Mouse (Mus musculus) kidney, embryonic 14.5 days (tissue): ENCODE results near the gene Txndc8. TPM values are rescaled to one million over a fixed set of nuclear protein-coding genes. Genes with fewer than 3 reads are reported as not detected.

Experiments
- ATAC-seq: fragments of 200-750 bp; cut with Nextera tagmentation; 2 replicates; pipeline ENCODE4 v1.8.0; 2017; ENCODE audit warnings: moderate number of reproducible peaks, mild to moderate bottlenecking, moderate TSS enrichment, moderate library complexity; ENCODE audit not compliant: low FRiP score, low TSS enrichment
- H3K27ac ChIP-seq: fragments of 300-500 bp; sonication (generic); 2 replicates; pipeline ENCODE4 v1.5.1; 2014; ENCODE audit warnings: low read depth, mild to moderate bottlenecking, low read length, moderate library complexity, mixed read lengths
- H3K27me3 ChIP-seq: fragments of 300-500 bp; sonication (generic); 2 replicates; pipeline ENCODE4 v1.6.1; 2014; ENCODE audit warnings: mild to moderate bottlenecking, low read length; ENCODE audit not compliant: control insufficient read depth, insufficient read depth
- H3K36me3 ChIP-seq: fragments of 300-500 bp; sonication (generic); 2 replicates; pipeline ENCODE4 v1.6.1; 2014; ENCODE audit warnings: low read length, mixed read lengths; ENCODE audit not compliant: control insufficient read depth, insufficient read depth
- H3K4me1 ChIP-seq: fragments of 300-500 bp; sonication (generic); 2 replicates; pipeline ENCODE4 v1.6.1; 2014; ENCODE audit warnings: low read length, mixed read lengths; ENCODE audit not compliant: control insufficient read depth, insufficient read depth
- H3K4me2 ChIP-seq: fragments of 300-500 bp; sonication (generic); replicated peaks from 2 replicates; pipeline ENCODE4 v1.6.1; 2014; ENCODE audit warnings: low read depth, mild to moderate bottlenecking, low read length
- H3K4me3 ChIP-seq: fragments of 300-500 bp; sonication (generic); 2 replicates; pipeline ENCODE4 v1.5.1; 2014; ENCODE audit warnings: mild to moderate bottlenecking, low read length
- H3K9ac ChIP-seq: fragments of 300-500 bp; sonication (generic); 2 replicates; pipeline ENCODE4 v1.6.1; 2014; ENCODE audit warnings: low read depth, mild to moderate bottlenecking, low read length, moderate library complexity
- H3K9me3 ChIP-seq: fragments of 300-500 bp; sonication (generic); 2 replicates; pipeline ENCODE4 v1.6.1; 2016; ENCODE audit warnings: low read length; ENCODE audit not compliant: control insufficient read depth
- WGBS: fragments of 180-500 bp; shearing (Covaris S2); extraction: QIAGEN DNeasy Blood & Tissue Kit; methylation state at CpG from one replicate; pipeline ENCODE4 v1.1.7; 2014; 5-methylcytosine and 5-hydroxymethylcytosine counted together
- polyA plus RNA-seq: library from polyadenylated mRNA; unstranded; fragments of >200 nt; fragmentation: Nextera tagmentation; extraction: Ambion mirVana; gene quantifications from 2 replicates; pipeline ENCODE4 v1.2.1, GENCODE M21; 2014

Txndc8 gene
- polyA plus RNA-seq, 1 experiment from 2014 or later, result not detected

GRCm38 (mm10) chr4:57934181-57934580 lies 74.7 kb downstream of the Txndc8 start:
- Histone ChIP-seq H3K4me3 (no peak overlapping the region), H3K4me1 (no peaks in the 10 kb centered on the region), H3K36me3 (no peaks in the 10 kb centered on the region), H3K4me2 (no peak overlapping the region), H3K27ac (no peak overlapping the region), H3K9ac (no peak overlapping the region), H3K9me3 (0 out of 2 replicates have a peak, but pooled peaks cover 3% of the 10 kb centered on the region), H3K27me3 (no peaks in the 10 kb centered on the region)
- ATAC-seq, result no peak
- WGBS, result 68% methylated on average over 5 of the region's 5 CpGs

Other genes with a start within 250 kb of the Txndc8 start
- 0.70 and 1.0 TPM in 2 replicates for gene D630039A03Rik, start 92.8 kb downstream of the Txndc8 start, polyA plus RNA-seq
- gene Txn1, start 52.7 kb downstream of the Txndc8 start, polyA plus RNA-seq, result 493 and 617 TPM in 2 replicates
- gene Svep1, start 197.7 kb upstream of the Txndc8 start, polyA plus RNA-seq, result 2.4 and 4.2 TPM in 2 replicates